Mouse (Mus musculus) lung, postnatal 36 days (tissue): ENCODE results near the gene Ttll11.

Experiments
- DNase-seq: peaks from one replicate; pipeline ENCODE4 v3.0.0; 2022; ENCODE audit warnings: mixed read lengths

The Ttll11 gene

GRCm38 (mm10) chr2:35963280-35963679 is 16.4 kb downstream of the Ttll11 start:
- no peak for DNase-seq

- no peak for DNase-seq
Measured at GRCm38 (mm10) chr2:35961593-35962127, 18.1 kb downstream of the Ttll11 start.

GRCm38 (mm10) chr2:35957471-35958140 is 22.1 kb downstream of the Ttll11 start:
- DNase-seq, result no peak

GRCm38 (mm10) chr2:35955211-35955610 is 24.5 kb downstream of the Ttll11 start:
- no peak for DNase-seq

GRCm38 (mm10) chr2:35952187-35952958 is 27.3 kb downstream of the Ttll11 start:
- no peak for DNase-seq

- no peak for DNase-seq
Measured at GRCm38 (mm10) chr2:35944896-35945295, 34.8 kb downstream of the Ttll11 start.

GRCm38 (mm10) chr2:35942960-35943359 is 36.8 kb downstream of the Ttll11 start:
- no peak for DNase-seq

- DNase-seq, result no peak
Measured at GRCm38 (mm10) chr2:35935045-35935444, 44.7 kb downstream of the Ttll11 start.

GRCm38 (mm10) chr2:35933116-35933515 is 46.6 kb downstream of the Ttll11 start:
- no peak for DNase-seq

GRCm38 (mm10) chr2:35931619-35932018 is 48.1 kb downstream of the Ttll11 start:
- no peak for DNase-seq

- peak; percentile 84 for DNase-seq
Measured at GRCm38 (mm10) chr2:35930498-35931149, 49.1 kb downstream of the Ttll11 start.

GRCm38 (mm10) chr2:35928133-35928532 is 51.6 kb downstream of the Ttll11 start:
- peak; percentile 9 for DNase-seq

- DNase-seq, result no peak
Measured at GRCm38 (mm10) chr2:35924947-35925346, 54.8 kb downstream of the Ttll11 start.

GRCm38 (mm10) chr2:35922956-35923355 is 56.8 kb downstream of the Ttll11 start:
- no peak for DNase-seq

GRCm38 (mm10) chr2:35912090-35912489 is 67.6 kb downstream of the Ttll11 start:
- no peak for DNase-seq

- DNase-seq, result no peak
Measured at GRCm38 (mm10) chr2:35911675-35912074, 68.0 kb downstream of the Ttll11 start.

GRCm38 (mm10) chr2:35910740-35911139 is 69.0 kb downstream of the Ttll11 start:
- DNase-seq, result no peak

GRCm38 (mm10) chr2:35909353-35909752 is 70.4 kb downstream of the Ttll11 start:
- no peak for DNase-seq

GRCm38 (mm10) chr2:35907578-35907977 is 72.1 kb downstream of the Ttll11 start:
- no peak for DNase-seq

GRCm38 (mm10) chr2:35906174-35906798 is 73.4 kb downstream of the Ttll11 start:
- DNase-seq, result peak; percentile 85

GRCm38 (mm10) chr2:35900845-35901244 is 78.9 kb downstream of the Ttll11 start:
- peak; percentile 43 for DNase-seq

GRCm38 (mm10) chr2:35899712-35900111 is 80.0 kb downstream of the Ttll11 start:
- DNase-seq, result no peak

GRCm38 (mm10) chr2:35899135-35899474 is 80.6 kb downstream of the Ttll11 start:
- no peak for DNase-seq
